Mouse (Mus musculus) adrenal gland, adult 8-10 months (tissue): ENCODE measurements around the gene Mpv17. TPM values are rescaled to one million over a fixed set of nuclear protein-coding genes. Genes with fewer than 3 reads are reported as not detected.
A peak's percentile ranks its signal among the peaks of the same experiment; 100 is the strongest.

Experiments
- DNase-seq: peaks from one replicate; pipeline ENCODE4 v3.0.0; 2022
- total RNA-seq, 4 experiments: library from RNA; stranded (reverse); gene quantifications; 2 replicates each; pipeline ENCODE4 v1.2.4; 2022

Mpv17 gene
- total RNA-seq, result 10 to 100 TPM; 63.7 to 83.4 (median 76.4) TPM

DNA sequence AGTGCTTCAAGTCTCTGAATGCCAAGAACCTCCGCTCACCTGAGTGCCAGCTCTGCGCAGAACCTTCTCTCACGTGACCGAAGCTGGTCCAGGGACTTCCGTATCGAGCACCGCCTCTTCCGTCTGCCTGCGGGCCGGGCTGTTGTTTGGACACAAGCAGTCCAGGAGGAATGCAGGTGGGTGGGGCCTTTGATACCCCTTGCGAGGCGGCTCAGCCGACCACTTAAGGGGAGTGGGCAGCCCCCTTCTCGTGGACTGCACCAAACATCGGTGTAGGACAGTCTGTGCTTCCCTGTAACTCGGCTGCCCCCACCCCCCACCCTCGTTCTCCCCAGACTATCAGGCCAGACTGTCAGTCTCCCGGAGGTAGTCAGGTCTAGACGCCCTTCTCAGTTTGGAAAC lies at the start of gene Mpv17:
TSS of gene Mpv17 (minus strand) at position 100 of the 402 bp plus-strand sequence.
- peak; percentile 78 for DNase-seq

DNA sequence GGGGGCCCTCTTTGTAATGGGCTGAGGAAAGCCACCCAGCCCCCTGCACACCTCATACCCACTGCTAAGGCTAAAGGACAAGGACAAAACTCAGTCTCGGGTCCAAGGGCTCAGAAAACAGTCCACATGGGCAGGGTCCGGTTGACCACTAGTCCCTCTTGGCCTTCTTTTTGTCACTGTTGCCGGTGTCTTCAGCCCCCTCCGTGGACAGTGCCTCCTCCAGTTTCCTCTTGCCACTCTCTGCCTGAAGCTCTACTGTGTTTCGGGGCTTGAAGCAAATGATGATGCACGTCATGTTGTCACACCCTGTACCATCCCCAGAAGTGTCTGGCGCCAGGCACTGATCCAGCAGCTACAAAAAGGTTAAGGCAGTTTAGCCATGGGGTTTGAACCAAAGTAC lies 48.9 kb upstream of the Mpv17 start:
- DNase-seq, result no peak

- DNase-seq, result peak; percentile 99
These were observed 47.9 kb upstream of the Mpv17 start, which contains the start of gene Zfp513 for GRCm38 (mm10) chr5:31201742-31202590. Gene Zfp513 (minus strand): TSS chr5:31202303.

DNA sequence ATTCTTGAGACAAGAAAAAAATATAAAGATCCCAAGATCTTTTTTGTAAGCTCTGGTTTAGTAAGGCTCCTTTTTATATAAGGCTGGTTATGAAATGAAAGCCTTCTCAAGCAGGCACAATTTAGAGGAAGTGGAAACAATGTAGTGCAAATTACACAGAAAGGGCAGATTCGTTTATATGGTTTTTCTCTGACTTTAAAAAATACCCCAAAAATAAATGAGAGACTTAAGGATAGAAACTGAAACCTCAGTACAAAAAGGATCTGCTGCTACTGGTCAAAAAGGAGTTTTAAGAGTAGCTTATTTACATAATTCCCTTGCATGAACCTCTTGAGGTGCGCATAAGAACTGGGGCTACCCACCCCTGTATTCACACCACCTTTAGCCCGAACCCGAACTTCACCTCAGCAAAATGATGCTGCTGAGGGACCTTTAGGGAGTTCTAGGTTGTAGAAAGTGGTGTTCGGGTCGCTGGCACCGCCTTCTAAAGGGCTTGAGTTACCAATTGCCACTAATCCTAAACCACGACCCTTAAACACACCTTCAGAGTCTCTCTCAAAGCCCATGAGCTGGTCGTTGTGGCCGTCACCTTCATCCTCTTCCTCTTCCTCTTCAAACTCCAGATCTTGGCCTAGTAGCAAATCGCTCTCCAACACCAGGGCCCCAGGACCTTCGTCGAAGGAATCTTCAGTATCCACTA lies 47.1 kb upstream of the Mpv17 start:
- DNase-seq, result no peak

DNA sequence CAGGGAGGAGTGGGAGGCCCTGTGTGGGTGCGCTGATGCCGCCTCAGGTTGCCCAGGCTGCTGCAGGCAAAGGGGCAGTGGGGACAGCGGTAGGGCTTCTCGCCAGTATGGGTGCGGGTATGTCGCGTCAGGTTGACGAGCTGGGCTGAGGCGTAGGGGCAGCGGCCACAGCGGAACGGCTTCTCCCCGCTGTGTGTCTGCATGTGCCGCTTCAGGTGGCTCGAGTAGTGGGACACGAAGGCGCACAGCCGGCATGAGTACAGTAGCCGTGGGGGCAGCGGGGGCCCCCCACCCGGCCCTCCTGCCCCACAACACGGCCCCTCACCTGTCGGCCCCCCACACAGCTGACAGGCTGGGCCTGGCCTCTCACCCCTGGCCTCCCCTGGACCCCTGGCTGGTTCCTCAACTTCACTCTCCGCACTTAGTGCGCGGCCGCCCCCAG lies 46.3 kb upstream of the Mpv17 start:
- DNase-seq, result no peak

GRCm38 (mm10) chr5:31199893-31200292 lies 45.8 kb upstream of the Mpv17 start:
- no peak for DNase-seq

- DNase-seq, result no peak
These were observed 45.4 kb upstream of the Mpv17 start for GRCm38 (mm10) chr5:31199321-31199892.

DNA sequence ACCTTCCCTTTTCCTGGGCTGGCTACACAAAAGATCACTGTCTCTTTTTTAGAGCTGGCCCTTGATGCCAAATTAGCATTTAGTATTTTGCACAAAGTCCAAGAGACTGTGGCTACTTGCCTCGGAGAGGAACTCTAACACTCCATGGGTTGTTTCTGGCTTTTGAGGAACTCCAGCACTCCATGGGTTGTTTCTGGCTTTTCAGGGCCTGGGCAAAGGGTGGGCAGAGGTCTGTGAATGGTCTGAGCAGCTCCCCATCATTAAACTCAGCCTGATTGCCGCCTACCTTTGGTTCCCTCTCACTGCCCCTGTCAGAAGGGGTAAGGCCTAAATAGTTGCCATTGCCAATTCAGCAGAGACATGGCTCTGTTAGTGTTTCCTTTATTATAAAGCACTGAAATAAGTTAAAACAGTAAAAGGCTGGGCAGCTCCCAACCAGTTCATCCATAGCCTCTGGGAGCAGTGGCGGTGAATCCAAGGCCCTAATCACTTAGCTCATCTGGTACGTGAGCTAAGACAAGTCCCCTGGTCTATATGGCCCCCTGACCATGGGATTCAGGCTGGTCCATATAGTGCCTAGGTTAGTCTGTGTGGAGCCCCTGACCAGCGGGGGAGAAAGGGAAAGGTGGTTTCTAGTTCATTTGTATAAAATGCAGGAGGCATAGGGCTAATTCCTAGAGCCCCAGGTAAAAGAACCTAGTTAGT lies 44.7 kb upstream of the Mpv17 start:
- no peak for DNase-seq

DNA sequence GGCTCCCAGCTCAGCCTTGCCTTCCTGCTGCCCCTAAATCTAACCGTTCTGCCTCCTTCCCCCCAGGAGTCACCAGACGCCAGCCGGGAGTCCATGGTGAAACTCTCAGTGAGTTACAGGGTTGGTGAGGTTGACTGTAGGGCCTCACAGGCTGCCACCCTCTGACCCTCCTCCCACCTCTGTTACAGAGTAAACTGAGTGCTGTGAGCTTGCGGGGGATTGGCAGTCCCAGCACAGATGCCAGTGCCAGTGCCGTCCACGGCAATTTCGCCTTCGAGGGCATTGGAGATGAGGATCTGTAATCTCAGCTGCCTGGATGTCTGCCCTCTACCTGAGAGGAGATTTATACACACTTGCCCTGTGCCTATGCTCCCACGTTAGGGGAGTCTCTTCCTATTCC lies 44.1 kb upstream of the Mpv17 start:
- no peak for DNase-seq

DNA sequence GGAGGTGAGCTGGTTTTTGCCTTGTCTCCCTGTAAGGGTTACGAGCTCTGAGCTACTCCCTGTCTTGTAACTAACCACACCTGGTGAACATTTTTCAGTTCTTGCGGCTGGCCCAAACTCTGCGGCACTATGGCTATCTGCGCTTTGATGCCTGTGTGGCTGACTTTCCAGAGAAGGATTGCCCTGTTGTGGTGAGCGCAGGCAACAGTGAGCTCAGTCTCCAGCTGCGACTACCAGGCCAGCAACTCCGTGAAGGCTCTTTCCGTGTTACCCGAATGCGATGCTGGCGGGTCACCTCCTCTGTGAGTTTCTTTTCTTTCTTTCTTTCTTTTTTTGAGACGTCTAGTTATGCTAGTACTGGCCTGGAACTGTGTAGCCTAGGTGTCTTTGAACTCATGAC lies 43.0 kb upstream of the Mpv17 start:
- DNase-seq, result no peak

GRCm38 (mm10) chr5:31196207-31196606 lies 42.2 kb upstream of the Mpv17 start:
- no peak for DNase-seq

DNA sequence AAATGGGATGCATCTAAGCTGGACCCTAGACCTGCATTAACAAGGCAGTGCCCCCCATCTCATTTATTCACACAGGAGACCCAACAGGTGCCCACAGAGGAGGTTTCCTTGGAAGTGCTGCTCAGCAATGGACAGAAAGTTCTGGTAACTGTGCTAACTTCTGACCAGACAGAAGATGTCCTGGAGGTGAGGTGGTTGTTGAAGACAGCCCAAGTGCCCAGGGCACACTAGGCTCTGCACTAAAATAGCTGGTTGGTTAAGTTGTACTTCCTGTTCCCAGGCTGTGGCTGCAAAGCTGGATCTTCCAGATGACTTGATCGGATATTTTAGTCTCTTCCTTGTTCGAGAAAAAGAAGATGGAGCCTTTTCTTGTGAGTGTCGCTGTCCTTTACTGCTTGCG lies 41.6 kb upstream of the Mpv17 start:
- no peak for DNase-seq

DNA sequence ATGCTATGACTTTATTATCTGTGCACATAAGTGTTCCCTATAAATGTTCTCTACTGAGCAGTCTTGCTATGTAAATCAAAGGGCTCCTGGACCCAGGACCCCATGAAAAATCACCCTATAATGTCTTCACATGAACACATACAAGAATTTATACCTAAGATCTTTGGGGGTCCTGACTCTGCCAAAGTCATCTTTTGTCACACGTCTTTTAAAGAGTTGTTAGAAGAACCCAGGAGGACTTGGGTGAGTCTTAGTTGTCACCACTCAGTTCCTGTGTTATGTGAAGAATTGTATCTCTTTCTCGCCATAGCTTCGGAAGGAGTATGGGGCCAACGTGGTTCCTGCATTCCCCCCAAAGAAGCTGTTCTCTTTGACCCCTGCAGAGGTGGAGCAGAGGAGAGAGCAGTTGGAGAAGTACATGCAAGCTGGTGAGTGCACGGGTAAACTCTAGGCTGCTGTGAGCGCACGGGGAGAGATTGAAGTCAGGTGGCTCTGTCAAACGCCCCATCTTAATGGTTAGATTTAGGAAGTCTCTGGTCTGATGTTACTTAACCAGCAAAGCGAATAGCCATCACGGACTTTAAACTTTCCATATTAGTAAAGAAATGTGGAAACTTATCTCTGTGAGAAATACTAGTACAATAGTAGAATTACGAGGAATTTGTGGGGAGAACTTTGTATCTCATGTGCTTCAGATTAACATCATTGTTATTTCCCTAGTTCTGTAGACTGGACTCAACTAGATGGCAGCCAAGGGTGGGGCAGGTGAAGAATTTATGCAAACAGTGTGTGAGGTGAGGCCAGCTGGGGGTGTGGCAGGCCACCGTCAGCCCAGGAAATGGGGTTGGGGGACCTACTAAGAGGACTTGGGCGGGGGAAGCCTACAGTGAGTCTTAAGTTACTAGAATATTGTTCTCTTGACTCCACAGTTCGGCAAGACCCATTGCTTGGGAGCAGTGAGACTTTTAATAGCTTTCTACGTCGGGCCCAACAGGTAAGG lies 40.7 kb upstream of the Mpv17 start:
- no peak for DNase-seq

DNA sequence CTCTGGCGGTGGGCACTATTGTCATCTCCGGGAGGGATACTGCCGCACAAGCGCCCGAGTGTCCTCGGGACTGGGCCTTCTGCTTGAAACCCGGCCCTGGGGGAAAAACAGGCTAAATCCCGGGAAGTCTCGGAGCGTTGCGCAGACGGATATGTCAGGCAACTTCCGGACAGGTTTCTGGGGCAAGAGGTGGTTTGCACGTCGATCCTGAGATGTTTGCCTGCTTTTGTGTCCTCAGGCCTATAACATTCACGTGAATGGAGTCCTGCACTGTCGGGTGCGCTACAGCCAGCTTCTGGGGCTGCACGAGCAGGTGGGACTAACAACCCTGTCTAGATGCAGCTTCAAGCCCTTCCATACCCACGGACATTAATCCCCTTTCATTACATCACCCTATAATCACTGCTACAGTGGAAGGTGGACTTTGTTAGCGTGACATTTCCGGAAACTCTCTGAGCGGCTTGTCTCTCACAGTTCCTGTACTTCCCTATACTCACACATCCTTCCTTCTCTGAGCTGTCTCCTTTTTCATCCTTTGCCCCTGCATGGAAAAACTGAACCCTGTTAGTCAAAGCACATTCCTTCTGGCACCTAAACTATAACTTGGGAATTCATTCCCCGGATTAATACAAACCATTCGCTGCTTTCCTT lies 39.7 kb upstream of the Mpv17 start:
- peak; percentile 41 for DNase-seq

DNA sequence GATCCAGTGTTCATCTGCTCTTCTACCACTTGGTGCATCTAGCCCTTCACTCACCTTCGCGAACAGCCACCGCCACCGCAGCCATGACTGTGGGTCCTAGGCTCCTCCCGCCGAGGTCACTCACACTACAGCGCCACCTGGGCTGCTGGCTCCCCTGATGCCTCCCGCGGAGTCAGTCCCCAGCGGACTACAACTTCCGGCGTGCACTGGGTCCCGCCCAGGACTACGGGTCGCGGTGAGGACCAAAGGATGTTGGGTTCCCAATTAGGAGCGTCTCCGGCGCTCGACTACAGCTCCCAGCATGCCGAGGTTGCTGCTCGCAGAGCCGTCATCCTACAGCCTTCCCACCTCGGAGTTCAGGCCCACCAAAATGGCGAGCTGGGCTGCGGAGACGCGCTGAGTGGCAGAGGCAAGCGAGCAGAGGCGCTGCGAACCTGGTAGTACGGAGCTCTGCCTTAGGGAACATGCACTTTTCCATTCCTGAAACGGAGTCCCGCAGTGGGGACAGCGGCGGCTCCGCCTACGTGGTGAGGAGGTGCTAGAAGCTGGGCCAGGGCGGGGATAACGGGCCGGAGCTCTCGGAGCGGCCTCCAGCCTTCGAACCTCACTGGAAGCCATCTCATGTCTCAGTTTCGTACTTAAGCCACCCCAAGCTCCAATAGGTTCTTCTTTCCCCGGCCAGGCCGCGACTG lies 39.0 kb upstream of the Mpv17 start, which contains the start of the genes Snx17 and Eif2b4:
TSS of gene Snx17 (plus strand) at position 289 of the 692 bp plus-strand sequence.
TSS of gene Eif2b4 (minus strand) at position 492 of the 692 bp plus-strand sequence.
- peak; percentile 99 for DNase-seq

GRCm38 (mm10) chr5:31192045-31192938 lies 38.2 kb upstream of the Mpv17 start:
- DNase-seq, result no peak

DNA sequence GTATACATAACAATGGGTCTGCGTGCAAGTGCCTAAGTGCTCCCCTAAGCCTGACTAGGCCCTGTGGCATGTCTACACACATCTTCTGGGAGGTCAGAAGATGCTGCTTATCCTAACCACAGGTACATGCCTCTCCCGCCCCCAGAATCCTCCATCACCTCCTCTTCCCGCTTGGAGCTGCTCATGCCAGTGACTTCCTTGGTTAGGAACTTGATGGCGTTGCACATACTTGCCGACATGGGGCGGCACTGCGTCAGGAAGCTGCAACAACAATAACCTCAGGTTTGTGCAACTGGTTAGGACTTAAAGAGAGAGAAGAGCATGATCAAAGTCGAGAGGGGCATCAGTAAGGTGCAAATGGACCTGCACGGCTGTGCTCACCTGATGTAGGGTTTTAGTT lies 36.1 kb upstream of the Mpv17 start:
- DNase-seq, result no peak

GRCm38 (mm10) chr5:31188223-31188840 lies 34.3 kb upstream of the Mpv17 start:
- DNase-seq, result no peak
